Mouse (Mus musculus) olfactory bulb, adult 2 months (tissue): Measurements from ENCODE around the gene Sbsn.

Experiments used
- CTCF ChIP-seq: fragments of 200-500 bp; IDR thresholded peaks from 2 replicates; pipeline ENCODE4 v1.5.1; 2012; ENCODE audit warnings: low read depth, mild to moderate bottlenecking, low read length, moderate library complexity; ENCODE audit not compliant: insufficient read depth
- POLR2A ChIP-seq: fragments of 200-500 bp; IDR thresholded peaks from 2 replicates; pipeline ENCODE4 v1.6.1; 2012; ENCODE audit warnings: mild to moderate bottlenecking, low read depth, low read length, moderate library complexity; ENCODE audit not compliant: insufficient read depth

GRCm38 (mm10) chr7:30803256-30803655 lies 52.0 kb downstream of the Sbsn start:
- TF ChIP-seq CTCF, result no peak
- no peak for TF ChIP-seq POLR2A
